Mouse (Mus musculus): ENCODE measurements around the gene Cetn4.

DNA sequence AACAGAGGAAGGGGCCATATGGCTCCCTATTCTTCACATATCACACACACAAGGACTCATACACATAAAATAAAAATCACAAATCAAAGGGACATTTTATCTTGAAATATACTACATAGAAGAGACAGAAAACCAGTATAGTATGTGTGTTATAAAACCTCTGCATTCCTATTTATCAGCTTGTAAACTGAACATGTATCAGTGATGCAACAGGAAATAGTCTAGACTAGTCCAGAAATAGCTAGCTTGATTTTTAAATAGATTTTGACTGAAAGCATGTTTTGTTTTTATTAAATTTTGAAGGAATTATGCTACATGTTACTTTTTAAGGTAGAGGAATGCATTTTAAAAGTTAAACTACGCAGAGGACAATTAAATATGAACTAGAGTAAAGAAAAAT is 17.5 kb upstream of the Cetn4 start:
- TF ChIP-seq CTCF (IDR thresholded peaks at IDR 0.05; ENCODE audit: low read depth) (no peak), EP300 (IDR thresholded peaks at IDR 0.05; ENCODE audit: low read depth) (no peak)
